Mouse (Mus musculus) embryonic facial prominence, embryonic 15.5 days (tissue): ENCODE measurements around the gene Tmprss2. TPM values are rescaled to one million over a fixed set of nuclear protein-coding genes. Genes with fewer than 3 reads are reported as not detected.

Source experiments
- ATAC-seq: fragments of 200-750 bp; cut with Nextera tagmentation; 2 replicates; pipeline ENCODE4 v1.8.0; 2017; ENCODE audit warnings: low read depth, moderate TSS enrichment; ENCODE audit not compliant: insufficient number of reproducible peaks, low FRiP score, low TSS enrichment
- H3K27ac ChIP-seq: fragments of 300-500 bp; sonication (generic); replicated peaks from 2 replicates; pipeline ENCODE4 v1.5.1; 2015; ENCODE audit warnings: mild to moderate bottlenecking, inconsistent platforms
- H3K27me3 ChIP-seq: fragments of 300-500 bp; sonication (generic); 2 replicates; pipeline ENCODE4 v1.6.1; 2015; ENCODE audit warnings: inconsistent platforms
- H3K36me3 ChIP-seq: fragments of 300-500 bp; sonication (generic); 2 replicates; pipeline ENCODE4 v1.6.1; 2015; ENCODE audit warnings: mild to moderate bottlenecking, inconsistent platforms
- H3K4me1 ChIP-seq: fragments of 300-500 bp; sonication (generic); 2 replicates; pipeline ENCODE4 v1.6.1; 2015; ENCODE audit warnings: inconsistent platforms
- H3K4me2 ChIP-seq: fragments of 300-500 bp; sonication (generic); replicated peaks from 2 replicates; pipeline ENCODE4 v1.6.1; 2015; ENCODE audit warnings: mild to moderate bottlenecking, inconsistent platforms
- H3K4me3 ChIP-seq: fragments of 300-500 bp; sonication (generic); replicated peaks from 2 replicates; pipeline ENCODE4 v1.5.1; 2015; ENCODE audit warnings: mild to moderate bottlenecking, inconsistent platforms
- H3K9ac ChIP-seq: fragments of 300-500 bp; sonication (generic); 2 replicates; pipeline ENCODE4 v1.6.1; 2015; ENCODE audit warnings: inconsistent platforms
- H3K9me3 ChIP-seq: fragments of 300-500 bp; sonication (generic); replicated peaks from 2 replicates; pipeline ENCODE4 v1.6.1; 2016; ENCODE audit warnings: inconsistent platforms
- WGBS: fragments of 180-500 bp; shearing (Covaris S2); methylation state at CpG from one replicate; pipeline ENCODE4 v1.1.7; 2015; 5-methylcytosine and 5-hydroxymethylcytosine counted together
- polyA plus RNA-seq: library from polyadenylated mRNA; unstranded; fragments of >200 nt; fragmentation: Nextera tagmentation; extraction: Ambion mirVana; gene quantifications from 2 replicates; pipeline ENCODE4 v1.2.1, GENCODE M21; 2015

The Tmprss2 gene
- polyA plus RNA-seq, 1 experiment from 2014 or later = 4.7 TPM

- no peak overlapping the region for H3K4me2 ChIP-seq
- no peak overlapping the region for H3K27ac ChIP-seq
- H3K4me3 ChIP-seq = no peak overlapping the region
- WGBS = 75% methylated on average over 3 of the region's 3 CpGs
- ATAC-seq = no peak
- H3K36me3 ChIP-seq = no peaks in the 10 kb centered on the region
- H3K4me1 ChIP-seq = no peaks in the 10 kb centered on the region
- H3K9me3 ChIP-seq = no peaks in the 10 kb centered on the region
- H3K27me3 ChIP-seq = no peaks in the 10 kb centered on the region; the same call in 1 of the 2 replicates
- no peak overlapping the region for H3K9ac ChIP-seq
Observed at GRCm38 (mm10) chr16:97516341-97516740, 94.7 kb downstream of the Tmprss2 start.

Other genes with a start within 250 kb of the Tmprss2 start
- 0.37 and 0.39 TPM in 2 replicates for gene Mx1, start 148.3 kb downstream of the Tmprss2 start, polyA plus RNA-seq
- gene Fam3b, start 96.4 kb downstream of the Tmprss2 start, polyA plus RNA-seq = 1.4 and 2.1 TPM in 2 replicates
- 26.8 and 29.1 TPM in 2 replicates for gene Ripk4, start 152.6 kb upstream of the Tmprss2 start, polyA plus RNA-seq
- 9.7 and 10.9 TPM in 2 replicates for gene Prdm15, start 240.7 kb upstream of the Tmprss2 start, polyA plus RNA-seq